In genomic region chr4:91399510-91400196, GRCm38 (mm10) we compare ENCODE assay signal across 8 mouse cellular contexts. TPM values are rescaled to one million over a fixed set of nuclear protein-coding genes. Genes with fewer than 3 reads are reported as not detected.
DNase-seq lines count a peak whose midpoint lies in the region; ATAC-seq lines count a peak whose summit lies in the region.

No protein-coding gene starts in this region.

- peaks cover 14% of the 10 kb centered on the region for H3K4me1 ChIP-seq in hindbrain, embryonic 15.5 days (replicated peaks)
- H3K4me1 ChIP-seq in neural tube, embryonic 15.5 days, result peaks cover 9% of the 10 kb centered on the region; the same call in 1 of the 2 replicates

- no peaks in the 10 kb centered on the region for H3K27me3 ChIP-seq in hindbrain, embryonic 15.5 days
- H3K27me3 ChIP-seq in neural tube, embryonic 15.5 days (replicated peaks), result no peaks in the 10 kb centered on the region

- peak; percentile 10 to 21 for DNase-seq in left cerebral cortex, adult 18-20 months (ENCODE audit: low spot score in 2 of 2)
- DNase-seq in left cerebral cortex, adult 9 months (ENCODE audit: low spot score in 2 of 2), result no peak
- peak; percentile 71 for DNase-seq in embryo, embryonic 9.5 days (ENCODE audit: extremely low spot score)
- no peak for DNase-seq in kidney, postnatal 10 days
- DNase-seq in gastrocnemius, postnatal 4 days (ENCODE audit: low spot score in 2 of 2), result no peak

- no peaks in the 10 kb centered on the region for H3K36me3 ChIP-seq in hindbrain, embryonic 15.5 days
- no peaks in the 10 kb centered on the region for H3K36me3 ChIP-seq in neural tube, embryonic 15.5 days

- no peaks in the 10 kb centered on the region for H3K9me3 ChIP-seq in hindbrain, embryonic 15.5 days
- H3K9me3 ChIP-seq in neural tube, embryonic 15.5 days (replicated peaks), result no peaks in the 10 kb centered on the region

- under 1% methylated on average over 17 of the region's 17 CpGs for WGBS in hindbrain, embryonic 15.5 days
- WGBS in neural tube, embryonic 15.5 days, result under 1% methylated on average over 17 of the region's 17 CpGs

- H3K4me2 ChIP-seq in hindbrain, embryonic 15.5 days, result peak overlapping the region; percentile 96
- H3K4me2 ChIP-seq in neural tube, embryonic 15.5 days, result peak overlapping the region; percentile 97

- peak overlapping the region; percentile 73 for H3K27ac ChIP-seq in hindbrain, embryonic 15.5 days (replicated peaks)
- peak overlapping the region; percentile 69 for H3K27ac ChIP-seq in neural tube, embryonic 15.5 days (replicated peaks)

- peak; percentile 86 for ATAC-seq in hindbrain, embryonic 15.5 days (ENCODE audit: low FRiP score, low read depth)
- peak; percentile 92 for ATAC-seq in neural tube, embryonic 15.5 days (ENCODE audit: low FRiP score)
- ATAC-seq in monocyte, adult 5-6 weeks (replicated peaks; ENCODE audit: insufficient number of reproducible peaks, low FRiP score, low TSS enrichment, poor library complexity, severe bottlenecking), result no peak

- peak overlapping the region; percentile 57 for H3K9ac ChIP-seq in hindbrain, embryonic 15.5 days
- H3K9ac ChIP-seq in neural tube, embryonic 15.5 days (replicated peaks), result peak overlapping the region; percentile 57

- H3K4me3 ChIP-seq in hindbrain, embryonic 15.5 days, result peak overlapping the region; percentile 56
- H3K4me3 ChIP-seq in neural tube, embryonic 15.5 days (replicated peaks), result peak overlapping the region; percentile 54

RNA-seq across cellular contexts. Expression of gene Elavl2, which starts 0.9 kb away (rescaled TPM):
- 100 to 1,000 TPM in 1 of 2 experiments, 10 to 100 TPM in 1; 94.8 to 104 TPM for total RNA-seq in left cerebral cortex, adult 18-20 months (2021)
- polyA plus RNA-seq in hindbrain, embryonic 15.5 days (2015; fragmentation: Nextera tagmentation; extraction: Ambion mirVana), result 141 and 143 TPM in 2 replicates
- 130 and 158 TPM in 2 replicates for polyA plus RNA-seq in neural tube, embryonic 15.5 days (2015; fragmentation: Nextera tagmentation; extraction: Ambion mirVana)
- total RNA-seq in gastrocnemius, postnatal 4 days (2021), result 1 to 10 TPM; 2.1 to 2.6 TPM
- not detected in 3 replicates for total RNA-seq in monocyte, adult 5-6 weeks (2017)

Comparison
In these comparisons a context has a peak if more than half of its experiments do, and no peak if none do; other contexts are left out.
1. DNase-seq: peak in left cerebral cortex, adult 18-20 months (2 of 2) and embryo, embryonic 9.5 days (single experiment); none in left cerebral cortex, adult 9 months (0 of 2), kidney, postnatal 10 days (single experiment) and gastrocnemius, postnatal 4 days (0 of 2).
2. RNA of gene Elavl2, which starts 0.9 kb away (total RNA-seq): 94.8 to 104 TPM in left cerebral cortex, adult 18-20 months; 2.1 to 2.6 TPM in gastrocnemius, postnatal 4 days and not detected in monocyte, adult 5-6 weeks; every median in the first group is over 10 times any median in the second.